Mouse (Mus musculus) retina, postnatal 7 days (tissue): Measurements from ENCODE around the gene Dazap1.

Experiments used
- DNase-seq: peaks from one replicate; pipeline ENCODE4 v3.0.0-alpha.2; 2012; ENCODE audit warnings: low read depth, low spot score

The Dazap1 gene

DNA sequence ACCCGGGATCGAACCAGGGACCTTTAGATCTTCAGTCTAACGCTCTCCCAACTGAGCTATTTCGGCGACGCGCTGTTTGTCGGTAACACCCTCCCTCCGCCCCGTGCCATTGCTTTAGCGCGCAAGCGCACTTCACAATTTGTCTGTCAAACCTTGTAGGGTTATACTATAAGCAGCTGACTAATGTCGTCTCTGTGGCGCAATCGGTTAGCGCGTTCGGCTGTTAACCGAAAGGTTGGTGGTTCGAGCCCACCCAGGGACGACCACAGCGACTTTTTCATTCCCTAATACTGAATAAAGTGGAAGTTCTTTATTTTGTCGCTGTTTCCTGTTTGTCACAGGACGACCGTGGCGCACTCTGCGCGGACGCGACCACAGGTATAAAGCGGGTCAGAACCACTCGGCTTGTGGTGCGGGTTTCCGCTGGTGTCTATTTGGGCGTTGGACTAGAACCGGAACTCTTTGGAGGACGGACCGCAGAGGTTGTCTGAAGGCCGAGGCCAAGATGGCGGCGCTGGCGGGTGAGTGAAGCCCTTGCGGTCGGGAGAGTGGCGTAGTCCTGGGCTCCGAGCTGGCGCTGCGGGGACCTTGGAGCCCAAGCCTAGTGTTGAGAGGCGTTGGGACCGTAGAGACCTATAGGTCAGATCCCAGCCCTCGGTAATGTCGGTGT is 12.2 kb upstream of the Dazap1 start, which contains the start of gene Ndufs7:
Gene Ndufs7 (plus strand): TSS at position 151 of the 670 bp plus-strand sequence.
- DNase-seq: peak; percentile 92

DNA sequence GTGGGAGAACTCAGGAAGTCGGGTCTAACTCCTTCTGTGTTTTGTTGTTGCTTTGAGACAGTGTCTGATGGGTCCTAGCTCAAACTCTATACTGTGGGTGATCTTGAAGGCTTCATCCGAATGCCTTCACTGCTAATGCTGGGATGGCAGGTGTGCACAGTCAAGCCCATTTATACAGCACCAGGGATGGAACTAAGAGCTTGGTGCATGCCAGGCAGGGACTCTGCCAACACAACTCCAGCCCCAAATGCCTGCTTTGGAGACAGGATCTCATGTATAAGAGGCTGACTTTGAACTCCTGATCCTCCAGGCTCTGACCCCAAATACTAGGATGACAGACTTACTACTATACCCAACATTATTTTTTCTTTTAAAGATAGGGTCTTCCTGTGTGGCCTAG is 11.2 kb upstream of the Dazap1 start:
- no peak for DNase-seq

DNA sequence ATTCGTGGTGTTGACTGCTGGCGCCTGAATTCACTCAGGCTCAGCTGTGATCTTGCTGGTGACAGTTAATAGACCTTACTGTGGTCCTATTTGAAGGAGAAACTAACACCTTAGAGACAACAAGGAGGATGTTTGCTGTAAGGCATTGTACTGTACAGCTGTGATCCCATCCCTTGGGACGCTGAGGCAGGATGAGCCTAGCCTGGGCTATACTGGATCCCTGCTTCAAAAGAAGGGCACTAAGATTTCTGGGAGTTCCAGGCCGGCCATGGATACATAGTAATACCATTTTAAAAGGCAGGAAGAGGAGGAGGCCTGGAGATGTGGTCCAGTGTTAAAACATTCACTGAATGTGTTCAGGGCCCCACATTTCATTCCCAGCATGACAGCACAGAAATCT is 10.7 kb upstream of the Dazap1 start:
- no peak for DNase-seq

DNA sequence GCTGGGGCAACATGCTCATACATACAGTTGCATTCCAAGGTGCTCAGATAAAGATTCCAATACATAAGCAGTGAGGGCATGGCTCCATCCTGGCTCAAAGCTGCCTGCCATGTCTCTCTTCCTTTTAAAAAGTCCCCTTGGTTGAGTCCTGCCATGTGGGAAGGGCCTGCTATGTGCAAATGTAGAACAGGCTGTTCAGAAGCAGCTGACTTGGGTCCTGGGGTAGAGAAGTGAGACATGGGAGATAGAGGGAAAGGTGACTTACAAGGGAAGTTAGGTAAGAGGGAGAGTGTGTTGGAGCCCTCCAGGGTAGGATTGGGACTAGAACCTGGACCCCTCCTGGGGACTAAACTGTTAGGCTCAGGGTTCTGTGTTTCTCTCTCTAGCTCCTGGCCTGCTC is 9.3 kb upstream of the Dazap1 start:
- DNase-seq: no peak

DNA sequence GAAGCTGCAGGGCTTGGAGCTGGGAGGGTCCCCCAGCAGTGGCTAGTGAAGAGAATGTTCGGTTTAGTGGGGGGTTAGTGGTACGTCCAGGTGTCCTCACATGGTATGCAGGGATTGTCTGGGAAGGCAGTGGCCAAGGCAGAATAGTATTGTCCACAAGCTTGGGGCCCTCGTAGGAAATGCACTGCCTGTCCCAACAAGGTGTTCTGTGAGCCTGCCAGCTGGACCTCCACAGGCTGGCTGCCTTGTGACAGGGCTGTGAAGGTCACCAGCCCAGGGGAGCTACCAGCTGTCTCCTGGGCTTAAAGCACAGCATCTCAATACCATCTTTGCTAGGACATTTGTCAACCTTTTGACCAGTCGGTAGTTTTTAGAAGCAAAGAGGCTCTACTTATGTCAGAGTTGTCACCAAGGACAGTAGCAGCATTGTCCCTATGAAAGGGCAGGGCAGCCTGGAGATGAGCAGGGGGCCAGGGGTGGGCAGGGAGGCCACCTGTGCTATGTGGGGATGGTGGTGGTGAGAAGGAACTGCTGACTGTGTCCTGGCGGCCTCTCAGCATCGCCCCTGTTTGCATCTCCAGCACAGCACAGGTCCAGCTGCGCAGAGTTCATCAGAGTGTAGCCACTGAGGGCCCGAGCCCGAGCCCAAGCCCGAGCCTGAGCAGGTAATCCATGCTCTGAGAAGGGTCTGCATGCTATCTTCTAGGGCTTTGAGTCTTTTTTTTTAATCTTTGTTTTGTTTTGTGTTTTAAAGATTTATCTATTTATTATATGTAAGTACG is 8.6 kb upstream of the Dazap1 start:
- DNase-seq: no peak

DNA sequence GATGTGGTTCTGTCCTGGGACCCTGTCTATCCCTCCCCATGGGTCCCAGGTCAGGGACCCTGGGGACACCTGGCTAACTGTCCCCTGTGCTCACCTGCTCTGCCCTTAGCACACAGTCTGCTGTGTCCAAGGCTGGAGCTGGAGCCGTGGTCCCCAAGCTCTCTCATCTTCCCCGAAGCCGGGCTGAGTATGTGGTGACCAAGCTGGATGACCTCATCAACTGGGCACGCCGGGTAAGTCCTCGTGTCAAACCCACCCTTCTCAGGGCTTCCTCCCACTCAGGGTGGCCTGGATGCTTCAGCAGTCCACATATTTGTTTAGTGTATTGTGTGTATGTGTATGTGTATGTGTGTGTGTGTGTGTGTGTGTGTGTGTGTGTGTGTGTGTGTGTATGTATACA is 7.7 kb upstream of the Dazap1 start:
- no peak for DNase-seq

DNA sequence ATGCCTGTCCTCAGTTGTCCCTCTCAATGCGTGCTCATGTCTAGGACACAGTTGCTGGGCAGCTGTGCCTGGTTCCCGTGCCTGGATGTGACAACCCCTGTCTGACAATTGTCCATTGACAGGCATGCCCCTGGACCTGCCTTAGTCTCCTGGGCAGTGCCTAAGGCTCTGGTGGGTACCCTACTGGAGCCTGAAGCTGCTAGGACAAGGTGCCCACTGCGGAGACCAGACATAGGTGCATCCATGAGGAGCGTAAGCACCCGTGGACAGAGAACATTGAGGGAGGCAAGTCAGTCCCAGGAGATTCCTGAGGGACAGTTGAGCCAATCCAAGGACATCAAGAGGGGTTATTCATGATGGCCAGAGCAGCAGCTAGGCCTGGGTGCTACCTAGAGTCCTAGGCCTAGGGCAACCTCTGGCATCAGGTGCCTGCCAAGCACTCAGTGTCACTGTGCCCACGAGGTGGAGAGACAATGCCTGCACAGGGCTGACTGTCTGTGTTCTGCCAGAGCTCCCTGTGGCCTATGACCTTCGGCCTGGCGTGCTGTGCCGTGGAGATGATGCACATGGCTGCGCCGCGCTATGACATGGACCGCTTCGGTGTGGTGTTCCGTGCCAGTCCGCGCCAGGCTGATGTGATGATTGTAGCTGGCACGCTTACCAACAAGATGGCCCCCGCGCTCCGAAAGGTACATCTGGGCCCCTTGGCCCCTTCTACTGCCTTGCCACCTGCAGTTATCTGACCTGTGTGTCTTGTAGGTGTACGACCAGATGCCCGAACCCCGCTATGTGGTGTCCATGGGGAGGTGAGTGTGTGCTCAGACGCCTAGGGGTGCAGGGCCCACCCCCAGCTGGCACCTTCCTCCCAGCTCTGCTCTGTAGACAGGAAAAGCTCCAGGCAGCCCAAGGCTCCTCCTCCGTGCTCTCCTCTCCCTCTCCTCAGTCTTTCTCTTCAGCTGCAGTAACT is 6.7 kb upstream of the Dazap1 start:
- no peak for DNase-seq

DNA sequence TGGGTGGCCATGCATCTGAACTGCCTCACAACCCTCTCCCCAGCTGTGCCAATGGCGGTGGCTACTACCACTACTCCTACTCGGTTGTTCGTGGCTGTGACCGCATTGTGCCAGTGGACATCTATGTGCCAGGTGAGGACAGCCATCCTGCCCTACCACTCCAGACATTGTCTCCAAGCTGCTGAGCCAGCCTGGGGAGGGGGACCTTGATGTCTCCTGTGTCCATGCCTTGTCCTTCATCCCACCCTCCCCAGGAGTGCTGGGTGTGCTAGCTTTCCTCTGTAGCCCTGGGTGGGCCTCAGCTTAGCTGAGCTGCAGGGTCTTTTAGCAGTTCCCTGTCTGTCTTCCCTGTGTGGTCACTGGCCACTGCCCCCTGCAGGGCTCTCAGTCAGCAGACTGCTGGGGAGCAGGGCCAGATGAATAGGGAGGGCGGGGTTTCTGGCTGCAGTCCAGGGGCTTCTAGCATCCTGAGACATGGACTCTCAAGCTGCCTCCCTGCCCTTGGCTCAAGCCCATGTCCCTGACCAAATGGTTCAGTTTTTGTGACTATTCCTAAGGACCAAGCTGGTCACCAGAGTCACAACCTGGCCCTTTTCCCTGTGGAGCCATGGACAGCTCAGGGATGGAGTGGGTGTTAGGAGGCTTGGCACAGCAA is 5.3 kb upstream of the Dazap1 start:
- no peak for DNase-seq

DNA sequence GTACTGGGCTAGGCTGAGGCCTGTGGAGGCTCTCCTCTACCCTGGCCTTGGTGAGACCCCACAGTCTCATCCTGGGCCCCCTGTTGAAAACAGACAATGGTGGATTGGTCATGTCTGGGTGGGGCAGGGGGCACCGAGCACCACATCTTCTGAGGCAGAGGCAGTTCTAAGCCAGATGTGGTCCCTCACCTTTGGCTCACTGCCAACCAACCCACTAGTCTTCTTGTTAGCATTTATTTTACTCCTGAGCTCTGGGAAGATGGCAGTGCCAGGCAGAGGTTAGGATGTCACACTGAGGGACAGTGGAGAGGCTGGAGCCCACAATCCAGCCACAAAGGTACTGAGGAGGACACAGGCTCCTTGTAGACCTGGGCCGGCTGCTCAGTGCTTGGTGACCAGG is 3.4 kb upstream of the Dazap1 start:
- DNase-seq: no peak

DNA sequence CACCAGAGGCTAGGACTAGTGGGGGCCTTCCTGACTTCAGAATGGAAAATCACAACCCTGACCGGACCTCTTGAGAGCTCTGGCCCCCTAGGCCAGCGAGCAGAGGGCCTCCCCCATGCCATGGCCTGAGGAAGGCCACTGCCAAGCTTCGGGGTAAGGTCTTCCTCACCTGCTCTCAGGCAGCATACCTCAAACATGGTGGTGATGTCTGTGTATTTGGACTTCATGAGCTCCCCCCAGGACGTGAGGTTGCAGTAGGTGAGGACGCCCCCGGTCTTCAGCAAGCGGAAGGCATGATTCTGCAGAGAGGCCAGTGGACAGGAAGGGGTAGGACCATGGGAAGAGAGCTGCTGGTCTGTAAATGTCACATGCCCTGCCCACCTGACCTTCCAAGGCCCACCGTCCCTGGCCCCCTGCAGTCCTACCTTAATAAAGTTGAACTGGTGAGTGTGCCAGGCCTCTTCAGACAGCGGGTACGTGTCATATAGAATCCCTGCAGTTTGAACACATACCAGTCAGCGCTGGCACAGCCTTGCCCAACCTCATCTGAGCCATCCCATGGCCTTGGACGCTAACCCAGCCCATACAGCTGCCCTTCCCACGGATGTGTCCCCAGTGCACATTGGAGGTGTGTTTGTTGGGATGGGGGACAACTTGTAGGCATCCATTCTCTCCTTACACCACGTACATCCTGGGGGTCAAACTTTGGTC is 2.4 kb upstream of the Dazap1 start:
- no peak for DNase-seq

DNA sequence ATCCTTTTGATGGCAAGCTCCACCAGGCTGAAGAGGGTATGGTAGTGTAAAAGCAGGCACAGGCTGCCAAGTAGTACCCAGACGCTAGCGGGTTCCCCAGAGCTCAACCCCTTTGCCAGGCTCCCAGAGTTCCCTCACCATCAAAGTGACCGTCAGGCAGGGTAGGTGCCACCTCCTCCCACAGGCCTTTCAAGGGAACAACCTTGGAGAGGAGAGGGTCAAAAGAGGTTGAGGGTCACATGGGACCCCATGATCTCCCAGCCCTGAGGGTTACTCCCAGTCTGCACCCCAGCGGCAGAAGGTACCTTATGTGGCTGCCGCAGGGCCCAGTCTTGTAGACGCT is 1.9 kb upstream of the Dazap1 start:
- no peak for DNase-seq

DNA sequence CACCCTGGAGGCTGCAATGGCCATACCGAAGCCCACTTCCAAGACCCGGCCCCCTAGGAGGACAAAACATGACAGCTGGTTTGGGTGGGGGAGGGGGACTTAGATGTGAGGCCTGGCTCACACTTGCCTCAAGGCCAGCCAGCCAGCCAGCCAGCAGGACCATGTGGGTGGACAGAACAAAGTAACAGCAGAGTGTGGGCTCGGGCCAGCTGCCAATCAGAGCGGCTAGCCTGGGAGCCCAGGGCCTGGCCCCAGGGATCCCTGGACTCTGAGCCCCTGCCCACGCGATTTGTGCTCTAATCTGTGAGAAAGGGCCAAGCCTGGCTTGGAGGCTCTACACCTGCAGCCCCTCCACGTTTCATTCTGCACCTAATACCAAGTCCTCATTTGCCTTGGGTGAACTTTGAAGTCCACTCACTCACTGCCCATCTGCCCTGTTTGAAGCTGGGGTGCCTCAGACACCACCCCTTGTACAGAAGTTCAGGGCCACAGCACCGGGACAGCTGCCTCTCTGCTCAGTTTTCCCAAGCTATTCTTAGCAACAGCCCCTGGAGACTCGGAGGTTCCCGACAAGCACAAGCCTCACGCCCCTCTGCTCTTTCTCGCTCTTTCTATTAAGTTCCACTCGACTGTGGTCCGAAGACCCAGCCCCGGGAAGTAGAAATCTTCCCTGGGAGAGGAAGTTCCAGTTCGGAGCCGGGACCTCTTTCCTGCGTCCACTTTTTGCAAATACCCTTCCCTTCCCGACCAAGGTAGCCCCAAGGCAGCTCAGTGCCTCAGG is 1.2 kb upstream of the Dazap1 start:
- DNase-seq: no peak

DNA sequence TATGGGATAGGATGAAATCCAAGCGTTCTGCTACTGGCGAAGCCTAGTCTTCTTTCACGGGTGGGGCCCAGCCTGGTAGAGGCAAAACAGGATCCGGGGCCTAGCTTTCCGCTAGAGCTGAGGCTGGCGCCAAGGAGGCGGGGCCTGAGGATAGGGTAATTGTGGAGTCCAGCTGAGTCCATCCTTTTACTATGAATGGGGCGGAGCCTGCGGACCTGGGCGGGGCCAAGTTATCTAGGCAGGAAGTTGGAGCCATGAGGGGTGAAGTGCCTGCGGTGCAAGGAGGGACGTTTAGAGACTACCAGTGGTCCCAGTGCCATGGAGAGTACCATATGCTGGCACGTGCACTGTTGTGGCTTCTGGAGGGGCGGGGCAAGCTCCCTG is 291 bp downstream of the Dazap1 start:
- no peak for DNase-seq

DNA sequence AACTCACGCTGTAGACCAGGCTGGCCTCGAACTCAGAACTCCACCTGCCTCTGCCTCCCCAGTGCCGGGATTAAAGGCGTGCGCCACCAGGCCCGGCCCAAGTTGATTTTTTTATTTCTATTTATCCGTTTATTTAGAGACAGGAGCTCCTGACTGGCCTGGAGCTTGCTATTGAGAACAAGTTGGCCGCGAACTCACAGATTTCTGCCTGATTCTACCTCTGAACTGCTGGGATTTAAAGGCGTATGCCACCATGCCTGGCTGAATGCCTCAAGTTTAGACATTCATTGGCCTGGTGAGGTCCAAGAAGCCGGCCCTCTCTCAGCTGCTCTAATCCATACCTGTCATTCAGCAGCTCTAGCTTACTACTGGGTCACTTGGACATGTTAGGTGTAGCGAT is 883 bp downstream of the Dazap1 start:
- no peak for DNase-seq

DNA sequence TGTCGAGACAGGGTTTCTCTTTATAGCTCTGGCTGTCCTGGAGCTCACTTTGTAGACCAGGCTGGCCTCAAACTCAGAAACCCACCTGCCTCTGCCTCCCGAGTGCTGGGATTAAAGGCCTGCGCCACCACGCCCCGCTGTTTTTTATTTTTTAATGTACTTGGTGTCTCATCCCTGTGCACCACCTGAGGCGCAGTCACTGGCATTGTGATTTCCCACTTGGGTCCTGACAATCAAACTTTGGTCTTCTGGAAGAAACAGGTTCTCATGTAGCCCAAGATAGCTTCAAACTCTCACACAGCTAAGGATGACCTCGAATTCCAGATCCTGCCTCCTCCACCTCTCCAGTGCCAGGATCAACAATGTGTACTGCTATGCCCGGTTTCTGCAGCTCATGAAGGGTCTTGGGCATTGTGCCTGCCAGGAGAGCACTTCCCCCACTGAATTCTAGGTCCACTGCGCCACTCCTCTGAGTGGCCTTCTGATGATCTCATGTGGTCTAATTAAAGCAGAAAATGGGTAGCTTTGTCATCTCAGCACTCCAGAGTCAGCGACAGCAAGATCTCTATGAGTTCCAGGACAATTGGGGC is 1.6 kb downstream of the Dazap1 start:
- DNase-seq: no peak

DNA sequence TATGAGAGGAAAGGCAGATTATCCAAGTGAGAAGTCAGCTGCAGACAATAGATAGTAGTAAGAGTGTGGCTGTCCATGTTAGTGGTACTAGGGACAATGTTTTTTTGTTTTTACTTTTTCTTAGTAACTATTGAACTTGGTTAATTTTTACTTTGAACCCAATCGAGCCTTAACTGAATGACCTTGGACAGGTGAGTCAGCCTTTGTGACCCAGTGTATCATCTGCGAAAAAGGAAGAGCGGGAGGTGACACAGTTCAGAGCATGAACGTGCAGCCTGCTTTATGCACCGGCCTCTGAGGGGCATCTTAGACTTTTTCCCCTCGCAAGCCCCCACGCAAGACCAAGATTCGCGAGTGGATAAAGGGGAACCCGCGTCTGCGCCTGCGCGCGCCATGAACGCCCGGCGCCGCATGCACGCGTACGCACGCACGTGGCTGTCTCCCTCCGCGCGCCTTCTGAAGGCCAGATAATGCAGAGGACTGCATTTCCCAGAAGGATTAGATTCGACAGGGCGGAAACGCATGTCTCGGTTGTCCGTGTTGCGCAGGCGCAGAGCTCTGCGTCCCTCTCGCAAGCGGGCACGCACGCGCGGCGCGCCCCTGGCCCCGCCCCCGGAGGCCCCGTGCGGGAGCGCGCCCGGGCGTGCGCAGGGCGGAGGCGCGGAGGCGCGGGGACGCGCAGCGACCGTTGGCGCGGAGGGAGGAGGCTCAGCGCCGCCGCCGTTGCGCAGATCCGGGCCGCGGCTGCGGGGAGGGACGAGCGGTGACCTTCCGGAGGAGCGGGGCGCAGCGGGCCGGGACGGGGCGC is 3.3 kb downstream of the Dazap1 start:
- DNase-seq: peak; percentile 98

DNA sequence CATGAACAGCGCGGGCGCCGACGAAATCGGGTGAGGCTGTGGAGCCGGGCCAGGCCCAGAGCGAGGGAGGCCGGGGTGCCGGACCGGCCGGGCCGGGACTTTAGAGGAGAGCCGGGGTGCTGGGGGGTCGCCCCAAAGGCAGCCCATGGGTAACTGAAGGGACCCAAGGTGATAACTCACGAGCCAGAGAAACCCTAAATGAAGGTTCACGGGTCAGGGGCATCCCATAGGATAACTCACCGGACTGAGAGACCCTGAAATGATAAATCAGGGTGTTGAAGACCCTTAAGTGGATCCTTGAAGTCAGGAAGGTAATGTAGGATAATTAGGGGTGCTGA is 3.8 kb downstream of the Dazap1 start:
- DNase-seq: no peak

DNA sequence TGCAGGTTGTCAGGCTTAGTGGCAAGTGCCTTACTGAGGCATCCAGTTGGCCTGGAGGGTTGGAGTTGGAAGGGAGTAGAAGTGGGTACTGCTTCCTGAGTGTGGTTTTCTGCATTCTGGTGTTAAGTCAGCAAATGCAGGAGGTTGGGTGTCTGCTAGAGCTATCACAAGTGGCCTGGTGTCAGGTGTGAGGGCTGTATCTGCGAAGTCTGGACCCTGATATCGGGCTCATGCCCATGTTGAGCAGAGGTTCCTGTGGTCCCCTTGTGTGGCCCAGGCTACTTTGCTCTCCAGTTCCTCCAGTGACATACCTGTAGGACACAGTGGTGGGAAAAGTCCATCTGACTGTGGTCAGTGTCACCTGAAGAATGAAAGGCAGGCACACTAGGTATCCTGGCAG is 8.8 kb downstream of the Dazap1 start:
- DNase-seq: no peak

DNA sequence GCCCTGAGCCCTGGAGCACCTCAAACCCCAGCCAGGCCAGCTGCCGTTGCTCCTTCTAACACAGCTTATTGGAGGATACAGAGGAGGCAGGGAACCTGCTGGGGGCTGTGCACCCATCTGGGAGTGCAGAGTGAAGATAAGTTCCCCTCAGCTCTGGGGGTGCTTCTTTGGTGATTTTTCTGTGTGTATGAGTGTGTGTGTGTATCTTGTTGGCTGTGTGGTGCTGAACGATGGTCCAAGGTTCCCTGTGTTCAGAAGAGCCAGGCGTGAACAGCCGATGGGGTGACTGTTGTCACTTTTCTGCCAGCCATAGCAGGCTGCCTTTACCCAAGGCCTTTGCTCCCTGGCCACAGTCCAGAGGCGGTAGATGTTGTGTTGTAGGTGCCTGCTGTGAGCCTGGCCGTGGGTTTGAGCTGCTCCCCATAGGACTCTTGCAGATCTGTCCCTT is 9.5 kb downstream of the Dazap1 start:
- DNase-seq: no peak
